Mouse (Mus musculus): ENCODE results near the gene Rbm11. TPM values are rescaled to one million over a fixed set of nuclear protein-coding genes. Genes with fewer than 3 reads are reported as not detected.

The Rbm11 gene
- 0.09 and 0.40 TPM in 2 replicates for polyA plus RNA-seq (2015; fragmentation: Nextera tagmentation; extraction: Ambion mirVana)

DNA sequence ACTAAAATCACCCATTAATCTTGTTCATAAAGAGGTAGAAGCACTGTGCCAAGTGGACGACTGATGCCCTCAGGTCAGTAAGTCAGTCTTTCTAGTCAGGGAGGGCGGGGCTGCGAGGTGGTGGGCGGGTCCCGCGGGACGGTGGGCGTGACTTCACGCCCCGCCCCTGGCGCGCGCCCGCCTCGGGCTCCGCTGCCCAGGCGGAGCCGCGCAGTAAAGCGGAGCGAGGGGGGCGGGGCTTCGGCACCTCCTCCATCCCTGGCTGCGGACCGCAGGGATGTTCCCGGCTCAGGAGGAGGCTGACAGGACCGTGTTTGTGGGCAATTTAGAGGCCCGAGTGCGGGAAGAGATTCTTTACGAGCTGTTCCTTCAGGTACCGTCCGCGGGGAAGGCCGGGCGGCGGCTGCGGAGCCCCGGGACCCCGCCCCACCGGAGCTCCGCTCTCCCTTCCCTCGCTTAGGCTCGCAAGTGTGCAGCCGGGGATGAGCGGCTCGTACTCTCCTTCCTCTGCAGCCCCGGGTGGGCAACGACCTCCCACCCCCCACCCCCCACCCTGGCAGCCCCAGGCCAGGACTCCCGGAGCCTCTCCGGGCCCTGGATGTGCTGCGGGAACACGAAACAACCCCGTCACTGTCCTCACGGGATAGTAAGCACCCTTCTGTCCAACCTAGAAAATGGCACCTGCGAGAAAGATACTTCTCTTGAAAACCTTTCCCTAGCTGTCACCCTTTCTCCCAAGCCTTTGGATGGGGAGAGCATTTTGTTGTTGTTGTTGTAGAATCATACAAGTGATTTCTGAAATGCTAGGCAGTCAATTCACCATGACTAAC, at the start of gene Rbm11:
TSS of gene Rbm11 (plus strand) at position 174 of the 830 bp plus-strand sequence.
- Histone ChIP-seq H3K27ac (no peak within 1 kb of the TSS), H3K9me3 (replicated peaks) (no peaks in the 10 kb centered on the region), H3K36me3 (no peaks in the 10 kb centered on the region), H3K4me1 (peaks cover 4% of the 10 kb centered on the region; the same call in 1 of the 2 replicates), H3K9ac (peak within 1 kb of the TSS; percentile 42), H3K27me3 (peaks cover 12% of the 10 kb centered on the region; the same call in 1 of the 2 replicates), H3K4me2 (peak within 1 kb of the TSS; percentile 94), H3K4me3 (replicated peaks) (peak within 1 kb of the TSS; percentile 75)
- under 1% methylated on average over 55 of the region's 55 CpGs for WGBS
- ATAC-seq (replicated peaks; ENCODE audit: low FRiP score), result peak; percentile 99

DNA sequence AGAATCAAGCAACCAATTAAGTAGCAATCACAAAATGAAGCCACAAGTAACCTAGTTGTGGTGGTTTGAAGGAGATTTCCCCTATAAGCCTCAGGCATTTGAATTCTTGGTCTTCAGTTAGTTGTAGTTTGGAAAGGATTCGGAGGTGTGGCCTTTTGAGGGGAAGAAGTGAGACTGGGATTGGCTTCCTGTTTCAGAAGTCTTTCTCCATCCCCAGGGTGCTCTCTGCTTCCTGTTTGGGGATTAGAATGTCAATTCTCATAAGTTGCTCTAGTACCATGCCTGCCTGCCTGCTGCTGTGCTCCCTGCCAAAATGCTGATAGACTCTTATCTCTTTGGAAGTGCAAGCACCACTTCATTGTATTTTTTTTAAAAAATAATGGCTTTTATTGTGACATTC, 47.3 kb upstream of the Rbm11 start:
- Histone ChIP-seq H3K4me3 (replicated peaks) (no peak overlapping the region), H3K4me1 (no peaks in the 10 kb centered on the region), H3K9ac (no peak overlapping the region), H3K27ac (no peak overlapping the region), H3K36me3 (no peaks in the 10 kb centered on the region), H3K9me3 (replicated peaks) (no peaks in the 10 kb centered on the region), H3K27me3 (no peaks in the 10 kb centered on the region), H3K4me2 (no peak overlapping the region)
- 75% methylated on average over 1 of the region's 1 CpGs for WGBS
- ATAC-seq (replicated peaks; ENCODE audit: low FRiP score), result no peak

DNA sequence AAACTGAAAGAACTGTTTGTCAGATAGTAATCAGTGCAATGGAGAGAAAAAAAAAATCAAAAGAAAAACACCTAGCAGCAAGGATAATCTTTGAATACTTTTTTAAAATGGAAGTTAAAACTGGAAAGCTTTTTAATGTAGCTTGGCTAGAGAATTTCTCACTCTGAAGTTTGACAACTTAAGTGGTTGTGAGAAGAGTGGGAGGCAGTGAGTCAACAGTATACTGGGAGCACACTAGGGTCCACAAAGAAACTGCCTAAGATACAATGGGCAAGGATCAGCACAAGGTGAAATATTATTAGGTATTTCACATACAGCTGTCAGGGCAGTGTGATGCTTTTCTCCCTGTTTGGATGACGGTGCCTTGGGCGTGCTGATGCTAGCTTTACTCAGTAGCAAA, 29.7 kb upstream of the Rbm11 start:
- no peaks in the 10 kb centered on the region for H3K4me1 ChIP-seq
- no peaks in the 10 kb centered on the region for H3K27me3 ChIP-seq
- H3K4me3 ChIP-seq (replicated peaks), result no peak overlapping the region
- H3K9ac ChIP-seq, result no peak overlapping the region
- WGBS, result 89% methylated on average over 2 of the region's 2 CpGs
- H3K27ac ChIP-seq, result no peak overlapping the region
- no peak for ATAC-seq (replicated peaks; ENCODE audit: low FRiP score)
- H3K9me3 ChIP-seq (replicated peaks), result no peaks in the 10 kb centered on the region
- H3K4me2 ChIP-seq, result no peak overlapping the region
- no peaks in the 10 kb centered on the region for H3K36me3 ChIP-seq

DNA sequence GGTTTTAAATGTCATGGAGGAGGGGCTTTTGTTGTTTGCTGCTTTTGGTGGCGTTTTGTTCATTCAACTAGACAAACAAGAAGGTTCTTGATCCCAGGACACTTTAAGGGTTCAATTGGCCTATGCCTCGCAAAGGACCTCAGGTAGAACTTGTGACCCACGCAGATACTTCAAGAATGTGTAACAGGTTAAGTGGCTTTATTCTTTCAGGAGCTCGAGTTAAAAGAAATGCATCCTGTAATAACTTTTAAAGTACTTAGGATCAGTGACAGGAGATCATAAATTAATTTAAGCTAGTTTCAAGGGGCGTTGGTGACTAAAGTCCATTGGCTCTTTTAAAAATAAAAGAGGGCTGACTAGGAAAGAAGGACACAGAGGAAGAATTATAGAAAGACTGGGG, 10.4 kb upstream of the Rbm11 start:
- no peaks in the 10 kb centered on the region for H3K9me3 ChIP-seq (replicated peaks)
- no peak overlapping the region for H3K4me2 ChIP-seq
- no peaks in the 10 kb centered on the region for H3K27me3 ChIP-seq
- no peak overlapping the region for H3K27ac ChIP-seq
- 23% methylated on average over 5 of the region's 5 CpGs for WGBS
- ATAC-seq (replicated peaks; ENCODE audit: low FRiP score), result no peak
- no peak overlapping the region for H3K9ac ChIP-seq
- H3K4me1 ChIP-seq, result no peaks in the 10 kb centered on the region
- no peak overlapping the region for H3K4me3 ChIP-seq (replicated peaks)
- H3K36me3 ChIP-seq, result no peaks in the 10 kb centered on the region

DNA sequence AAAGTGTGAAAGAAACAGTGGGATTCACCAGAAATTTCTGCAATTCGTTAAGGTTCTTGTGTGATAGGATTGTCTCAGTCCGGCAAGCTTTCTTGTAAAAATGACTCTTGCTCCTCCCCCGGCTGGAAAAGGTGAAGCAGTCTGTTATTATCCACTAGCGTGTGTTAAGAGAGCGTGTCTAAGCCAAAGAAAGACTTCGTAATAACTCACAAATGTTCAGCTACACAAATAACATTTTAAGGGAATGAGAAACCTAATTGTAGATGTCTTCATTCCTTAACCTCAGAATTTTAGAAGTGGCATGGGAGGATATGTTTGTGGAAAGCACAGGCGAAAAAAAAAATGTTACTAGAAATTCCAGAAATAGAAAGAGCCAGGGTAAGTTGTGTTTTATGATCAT, 6.7 kb upstream of the Rbm11 start, which contains the start of gene Lipi:
TSS of gene Lipi (minus strand) at position 101 of the 400 bp plus-strand sequence.
- Histone ChIP-seq H3K4me3 (replicated peaks) (no peak within 1 kb of the TSS), H3K9ac (no peak within 1 kb of the TSS), H3K4me1 (no peaks in the 10 kb centered on the region), H3K4me2 (no peak within 1 kb of the TSS), H3K9me3 (replicated peaks) (no peaks in the 10 kb centered on the region), H3K27me3 (no peaks in the 10 kb centered on the region), H3K27ac (no peak within 1 kb of the TSS), H3K36me3 (no peaks in the 10 kb centered on the region)
- no peak for ATAC-seq (replicated peaks; ENCODE audit: low FRiP score)
- WGBS, result 65% methylated on average over 7 of the region's 7 CpGs

DNA sequence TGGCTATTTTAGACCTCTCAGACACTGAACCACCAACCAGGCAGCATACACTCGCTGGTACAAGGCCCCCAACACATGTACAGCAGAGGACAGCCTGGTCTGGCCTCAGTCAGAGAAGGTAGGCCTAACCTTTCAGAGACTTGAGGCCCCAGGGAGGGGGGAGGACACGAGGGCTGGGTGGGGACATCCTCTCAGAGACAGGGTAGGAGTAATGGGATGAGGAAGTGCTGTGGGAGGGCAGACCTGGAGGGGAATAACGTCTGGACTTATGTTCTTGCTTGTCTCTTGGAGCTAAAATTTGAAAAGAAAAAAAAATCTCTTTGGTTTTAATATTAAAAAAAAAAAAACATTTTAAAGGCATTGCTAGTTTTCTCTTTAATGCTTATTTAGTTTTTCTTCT, 6.2 kb upstream of the Rbm11 start:
- ATAC-seq (replicated peaks; ENCODE audit: low FRiP score), result no peak
- no peak overlapping the region for H3K4me3 ChIP-seq (replicated peaks)
- H3K9ac ChIP-seq, result no peak overlapping the region
- WGBS, result 18% methylated on average over 3 of the region's 3 CpGs
- no peak overlapping the region for H3K4me2 ChIP-seq
- no peaks in the 10 kb centered on the region for H3K4me1 ChIP-seq
- H3K36me3 ChIP-seq, result no peaks in the 10 kb centered on the region
- H3K9me3 ChIP-seq (replicated peaks), result no peaks in the 10 kb centered on the region
- no peaks in the 10 kb centered on the region for H3K27me3 ChIP-seq
- H3K27ac ChIP-seq, result no peak overlapping the region

DNA sequence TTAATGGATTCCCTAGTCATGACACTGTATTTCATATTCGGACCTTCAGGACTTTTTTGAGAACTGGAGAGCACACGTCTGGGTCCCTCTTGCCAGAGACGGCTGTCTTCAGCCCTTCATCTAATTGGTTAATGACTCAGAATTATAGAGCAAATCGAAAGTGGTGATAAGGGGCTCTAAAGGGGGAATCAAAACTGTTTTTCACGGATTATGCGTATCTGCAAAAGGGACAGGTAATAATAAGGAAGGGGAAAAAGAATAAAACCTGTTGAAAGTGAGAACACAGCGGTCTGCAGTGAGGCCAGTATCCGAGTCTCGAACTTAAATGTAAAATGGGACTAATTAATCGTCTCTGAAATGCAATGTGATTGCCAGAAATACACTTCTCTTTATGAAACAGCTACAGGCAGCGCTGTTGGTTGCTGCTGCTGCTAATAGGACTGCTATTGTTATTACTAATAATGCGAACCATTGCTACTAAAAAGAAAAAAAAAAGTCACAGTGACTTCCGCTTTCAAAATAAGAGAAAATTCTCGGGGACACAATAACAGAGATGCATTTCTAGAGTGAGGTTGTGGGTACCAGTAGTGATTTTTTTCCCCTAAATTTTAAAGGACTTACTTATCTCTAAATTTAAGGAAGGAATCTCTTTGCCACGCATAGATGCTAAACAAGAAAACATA, 998 bp downstream of the Rbm11 start:
- peaks cover 4% of the 10 kb centered on the region; the same call in 1 of the 2 replicates for H3K4me1 ChIP-seq
- 13% methylated on average over 15 of the region's 15 CpGs for WGBS
- no peak overlapping the region for H3K27ac ChIP-seq
- H3K9me3 ChIP-seq (replicated peaks), result no peaks in the 10 kb centered on the region
- ATAC-seq (replicated peaks; ENCODE audit: low FRiP score), result peak; percentile 30; the same call in 1 of the 2 replicates
- H3K4me2 ChIP-seq, result peak overlapping the region; percentile 94
- peaks cover 12% of the 10 kb centered on the region; the same call in 1 of the 2 replicates for H3K27me3 ChIP-seq
- no peaks in the 10 kb centered on the region for H3K36me3 ChIP-seq
- H3K4me3 ChIP-seq (replicated peaks), result peak overlapping the region; percentile 75
- peak overlapping the region; percentile 42; the same call in 1 of the 2 replicates for H3K9ac ChIP-seq

DNA sequence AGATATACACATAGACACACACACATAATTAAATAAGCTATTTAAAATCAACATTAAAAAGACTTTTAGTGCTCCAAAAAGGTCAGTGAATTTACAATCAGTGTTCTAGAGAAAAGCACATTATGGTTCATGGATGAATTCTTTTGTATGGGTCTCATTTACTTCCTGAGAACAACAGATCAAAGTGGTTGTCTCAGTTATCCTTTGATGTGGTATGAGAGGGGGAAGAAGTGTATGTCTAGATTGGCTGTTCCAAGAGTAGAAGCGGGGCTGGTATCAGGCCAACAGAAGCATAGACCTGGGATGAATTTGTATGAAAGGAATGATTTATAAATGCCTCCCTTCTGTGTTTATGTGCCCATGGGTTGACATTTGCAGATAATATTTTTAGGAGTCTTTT, 13.8 kb downstream of the Rbm11 start:
- Histone ChIP-seq H3K27me3 (no peaks in the 10 kb centered on the region), H3K27ac (no peak overlapping the region), H3K4me1 (no peaks in the 10 kb centered on the region), H3K4me2 (no peak overlapping the region), H3K9ac (no peak overlapping the region), H3K36me3 (no peaks in the 10 kb centered on the region), H3K4me3 (replicated peaks) (no peak overlapping the region), H3K9me3 (replicated peaks) (no peaks in the 10 kb centered on the region)
- 61% methylated on average over 1 of the region's 1 CpGs for WGBS
- ATAC-seq (replicated peaks; ENCODE audit: low FRiP score), result no peak

DNA sequence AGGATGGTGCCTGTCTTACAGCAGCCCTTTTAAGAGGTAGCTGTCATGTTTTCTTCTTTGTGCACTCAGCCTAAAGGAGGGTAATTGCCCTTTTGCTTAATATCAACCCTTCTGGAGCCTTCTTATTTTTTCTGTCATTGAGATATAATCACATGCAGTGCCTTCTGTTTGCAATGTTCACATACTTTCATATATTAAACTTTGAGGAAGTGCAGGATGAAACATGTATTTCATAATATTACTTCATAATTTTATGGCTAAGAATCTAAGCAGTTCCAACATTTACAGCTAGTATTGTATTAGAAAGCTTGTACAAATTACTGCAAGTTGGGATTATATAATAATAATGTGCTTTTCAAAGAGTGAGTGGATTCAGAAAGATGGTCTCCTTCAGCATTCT, 19.9 kb downstream of the Rbm11 start:
- Histone ChIP-seq H3K9me3 (replicated peaks) (no peaks in the 10 kb centered on the region), H3K4me3 (replicated peaks) (no peak overlapping the region), H3K27me3 (no peaks in the 10 kb centered on the region), H3K9ac (no peak overlapping the region), H3K4me1 (no peaks in the 10 kb centered on the region), H3K27ac (no peak overlapping the region), H3K36me3 (no peaks in the 10 kb centered on the region), H3K4me2 (no peak overlapping the region)
- ATAC-seq (replicated peaks; ENCODE audit: low FRiP score), result no peak

DNA sequence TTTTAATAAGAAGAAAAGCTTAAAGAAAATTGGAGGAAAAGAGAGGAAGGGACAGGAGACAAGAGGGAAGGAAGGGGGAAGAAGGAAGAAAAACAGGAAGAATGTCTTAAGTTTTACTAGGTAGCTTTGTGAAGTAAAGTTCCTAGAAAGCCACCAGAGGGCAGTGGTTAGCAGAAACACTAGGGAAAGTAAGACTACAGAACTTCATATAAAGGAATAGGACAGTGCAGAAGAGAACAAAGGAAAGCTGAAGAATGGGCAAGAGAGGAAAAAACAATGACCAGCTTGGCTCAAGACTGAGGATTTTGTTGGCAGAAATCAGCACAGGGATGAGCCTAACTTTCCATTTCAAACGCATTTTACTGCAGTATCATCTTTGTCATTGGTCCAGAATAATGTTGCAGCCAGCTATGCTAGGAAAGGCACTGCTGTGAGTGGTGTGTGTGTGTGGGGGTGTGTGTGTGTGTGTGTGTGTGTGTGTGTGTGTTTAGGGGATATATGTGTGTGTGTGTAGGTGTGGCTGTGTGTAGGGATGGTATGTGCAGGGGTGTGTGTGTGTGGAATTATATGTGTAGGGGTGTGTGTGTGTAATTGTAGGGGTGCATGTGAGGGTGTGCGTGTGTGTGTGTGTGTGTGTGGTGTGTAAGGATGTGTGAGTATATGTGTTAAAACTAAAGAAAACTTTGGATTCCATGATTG, 25.2 kb downstream of the Rbm11 start:
- no peaks in the 10 kb centered on the region for H3K4me1 ChIP-seq
- ATAC-seq (replicated peaks; ENCODE audit: low FRiP score), result 0 out of 2 replicates have a peak, but pooled peaks have one; percentile 62
- no peak overlapping the region for H3K4me2 ChIP-seq
- 80% methylated on average over 2 of the region's 2 CpGs for WGBS
- no peak overlapping the region for H3K9ac ChIP-seq
- H3K27ac ChIP-seq, result no peak overlapping the region
- H3K27me3 ChIP-seq, result no peaks in the 10 kb centered on the region
- no peaks in the 10 kb centered on the region for H3K9me3 ChIP-seq (replicated peaks)
- H3K4me3 ChIP-seq (replicated peaks), result no peak overlapping the region
- H3K36me3 ChIP-seq, result no peaks in the 10 kb centered on the region

DNA sequence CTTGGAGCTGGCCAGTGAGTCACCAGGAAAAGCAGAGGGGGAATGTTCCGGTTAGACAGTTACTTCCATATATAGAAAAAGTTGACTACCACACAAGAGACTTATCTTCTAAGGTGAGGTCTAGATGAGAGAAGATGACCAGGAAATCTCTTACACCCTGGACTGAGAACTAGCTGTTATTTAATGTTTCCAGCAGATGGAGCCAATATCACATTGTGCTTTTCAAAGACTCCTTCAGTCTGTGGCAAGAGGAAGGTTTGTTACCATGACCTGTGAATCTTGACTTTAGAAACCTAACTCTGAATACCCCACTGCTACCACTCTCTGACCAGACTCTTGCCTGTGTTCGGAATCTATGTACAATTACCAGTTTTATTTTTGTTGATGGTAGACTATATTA, 35.2 kb downstream of the Rbm11 start:
- 87% methylated on average over 2 of the region's 2 CpGs for WGBS
- no peaks in the 10 kb centered on the region for H3K36me3 ChIP-seq
- ATAC-seq (replicated peaks; ENCODE audit: low FRiP score), result no peak
- H3K4me1 ChIP-seq, result no peaks in the 10 kb centered on the region
- H3K4me2 ChIP-seq, result no peak overlapping the region
- H3K9ac ChIP-seq, result no peak overlapping the region
- H3K27ac ChIP-seq, result no peak overlapping the region
- H3K9me3 ChIP-seq (replicated peaks), result no peaks in the 10 kb centered on the region
- H3K4me3 ChIP-seq (replicated peaks), result no peak overlapping the region
- no peaks in the 10 kb centered on the region for H3K27me3 ChIP-seq
